In genomic region chr2:121444178-121444577, GRCm38 (mm10) we compare ENCODE assay signal across 11 mouse cellular contexts. TPM values are rescaled to one million over a fixed set of nuclear protein-coding genes. Genes with fewer than 3 reads are reported as not detected.
A peak's percentile ranks its signal among the peaks of the same experiment; 100 is the strongest.
DNase-seq lines count a peak whose midpoint lies in the region; ATAC-seq and TF ChIP-seq lines count a peak whose summit lies in the region.
"Had no signal": no experiment of that assay in that cellular context is flagged by ENCODE, and none has a peak within 500 bp of the region (broad histone marks: within the 10 kb centered on the region; RNA-seq: fewer than 3 reads in every experiment).

Gene Ell3 (minus strand): TSS chr2:121444278.

- no peak within 1 kb of the TSS for H3K9ac ChIP-seq in heart, embryonic 14.5 days (ENCODE audit: low read length)
- H3K9ac ChIP-seq in midbrain, embryonic 13.5 days (replicated peaks), result no peak within 1 kb of the TSS
- H3K9ac ChIP-seq in midbrain, embryonic 11.5 days (ENCODE audit: low read length), result no peak within 1 kb of the TSS
- H3K9ac ChIP-seq in intestine, postnatal 0 days (ENCODE audit: low read depth, low read length), result peak within 1 kb of the TSS; percentile 51; the same call in 1 of the 2 replicates
- H3K9ac ChIP-seq in stomach, embryonic 15.5 days, result no peak within 1 kb of the TSS

- H3K4me2 ChIP-seq in heart, embryonic 14.5 days (ENCODE audit: low read length), result peak within 1 kb of the TSS; percentile 97
- H3K4me2 ChIP-seq in midbrain, embryonic 13.5 days (replicated peaks), result peak within 1 kb of the TSS; percentile 57
- H3K4me2 ChIP-seq in midbrain, embryonic 11.5 days, result no peak within 1 kb of the TSS
- peak within 1 kb of the TSS; percentile 91 for H3K4me2 ChIP-seq in intestine, postnatal 0 days (replicated peaks; ENCODE audit: low read depth)
- peak within 1 kb of the TSS; percentile 87 for H3K4me2 ChIP-seq in stomach, embryonic 15.5 days

- no peak for TF ChIP-seq CTCF in intestine, postnatal 0 days (IDR thresholded peaks at IDR 0.05; ENCODE audit: low read depth)

- H3K27ac ChIP-seq in heart, embryonic 14.5 days (replicated peaks in 1 of 2; ENCODE audit: control insufficient read depth in 1 of 2, insufficient read depth in 1 of 2, low read depth in 2 of 2, low read length in 2 of 2), result no peak within 1 kb of the TSS
- H3K27ac ChIP-seq in midbrain, embryonic 13.5 days, result no peak within 1 kb of the TSS
- no peak within 1 kb of the TSS for H3K27ac ChIP-seq in midbrain, embryonic 11.5 days (ENCODE audit: low read depth, low read length)
- no peak within 1 kb of the TSS for H3K27ac ChIP-seq in intestine, postnatal 0 days (ENCODE audit: low read depth, low read length)
- no peak within 1 kb of the TSS for H3K27ac ChIP-seq in stomach, embryonic 15.5 days

- H3K4me3 ChIP-seq in heart, embryonic 14.5 days (ENCODE audit: control insufficient read depth in 1 of 2, insufficient read depth in 1 of 2, low read depth in 1 of 2, low read length in 2 of 2), result no peak within 1 kb of the TSS
- H3K4me3 ChIP-seq in midbrain, embryonic 13.5 days (replicated peaks), result no peak within 1 kb of the TSS
- H3K4me3 ChIP-seq in midbrain, embryonic 11.5 days (ENCODE audit: low read depth, low read length), result no peak within 1 kb of the TSS
- peak within 1 kb of the TSS; percentile 41 for H3K4me3 ChIP-seq in intestine, postnatal 0 days (ENCODE audit: low read depth, low read length)
- H3K4me3 ChIP-seq in stomach, embryonic 15.5 days (replicated peaks), result peak within 1 kb of the TSS; percentile 45; the same call in 1 of the 2 replicates

- H3K27me3 ChIP-seq in heart, embryonic 14.5 days (ENCODE audit: control insufficient read depth, insufficient read depth, low read length), result no peaks in the 10 kb centered on the region
- H3K27me3 ChIP-seq in midbrain, embryonic 13.5 days, result peaks cover 35% of the 10 kb centered on the region
- peaks cover 22% of the 10 kb centered on the region for H3K27me3 ChIP-seq in midbrain, embryonic 11.5 days (ENCODE audit: control insufficient read depth, insufficient read depth, low read length)
- H3K27me3 ChIP-seq in intestine, postnatal 0 days (replicated peaks; ENCODE audit: control insufficient read depth, insufficient read depth, low read length), result no peaks in the 10 kb centered on the region
- no peaks in the 10 kb centered on the region for H3K27me3 ChIP-seq in stomach, embryonic 15.5 days (replicated peaks)

- H3K9me3 ChIP-seq in heart, embryonic 14.5 days (ENCODE audit: control insufficient read depth, low read length), result no peaks in the 10 kb centered on the region
- H3K9me3 ChIP-seq in midbrain, embryonic 13.5 days, result no peaks in the 10 kb centered on the region
- no peaks in the 10 kb centered on the region for H3K9me3 ChIP-seq in midbrain, embryonic 11.5 days (ENCODE audit: control insufficient read depth, low read length)
- H3K9me3 ChIP-seq in intestine, postnatal 0 days (ENCODE audit: control insufficient read depth), result no peaks in the 10 kb centered on the region
- H3K9me3 ChIP-seq in stomach, embryonic 15.5 days, result no peaks in the 10 kb centered on the region

- DNase-seq in heart, adult 9 months (ENCODE audit: low spot score in 2 of 2), result no peak
- DNase-seq in midbrain, embryonic 11.5 days (ENCODE audit: low spot score, missing footprints), result no peak
- no peak for DNase-seq in frontal cortex, postnatal 14 days (ENCODE audit: low spot score in 2 of 2)
- DNase-seq in layer of hippocampus, adult 18-20 months (ENCODE audit: low spot score in 2 of 2), result no peak
- DNase-seq: adrenal gland, adult 8-10 months; cerebellum, postnatal 25 days; gastrocnemius, postnatal 14 days had no signal

- no peak for ATAC-seq in heart, embryonic 14.5 days (ENCODE audit: insufficient number of reproducible peaks, insufficient read depth, low FRiP score, low read depth)
- no peak for ATAC-seq in midbrain, embryonic 13.5 days
- ATAC-seq in midbrain, embryonic 11.5 days (ENCODE audit: low FRiP score), result no peak
- no peak for ATAC-seq in intestine, postnatal 0 days
- ATAC-seq in stomach, embryonic 15.5 days (ENCODE audit: insufficient read depth, low FRiP score, low read depth), result no peak

- H3K4me1 ChIP-seq in heart, embryonic 14.5 days (ENCODE audit: control insufficient read depth in 2 of 2, insufficient read depth in 2 of 2, low read length in 2 of 2), result peaks cover 12 to 22% of the 10 kb centered on the region in 2 experiments; a peak in 3 of 4 replicates
- H3K4me1 ChIP-seq in midbrain, embryonic 13.5 days (replicated peaks), result peaks cover 22% of the 10 kb centered on the region
- peaks cover 11% of the 10 kb centered on the region for H3K4me1 ChIP-seq in midbrain, embryonic 11.5 days (ENCODE audit: control insufficient read depth, insufficient read depth, low read length)
- H3K4me1 ChIP-seq in intestine, postnatal 0 days (replicated peaks; ENCODE audit: control insufficient read depth, insufficient read depth, low read length), result no peaks in the 10 kb centered on the region
- H3K4me1 ChIP-seq in stomach, embryonic 15.5 days, result peaks cover 12% of the 10 kb centered on the region

- H3K36me3 ChIP-seq in heart, embryonic 14.5 days (ENCODE audit: control insufficient read depth, insufficient read depth, low read length), result peaks cover 8% of the 10 kb centered on the region
- peaks cover 9% of the 10 kb centered on the region for H3K36me3 ChIP-seq in midbrain, embryonic 13.5 days
- no peaks in the 10 kb centered on the region for H3K36me3 ChIP-seq in midbrain, embryonic 11.5 days (ENCODE audit: control insufficient read depth, insufficient read depth, low read length)
- 0 out of 2 replicates have a peak, but pooled peaks cover 3% of the 10 kb centered on the region for H3K36me3 ChIP-seq in intestine, postnatal 0 days (ENCODE audit: control insufficient read depth, insufficient read depth)
- peaks cover 4% of the 10 kb centered on the region; the same call in 1 of the 2 replicates for H3K36me3 ChIP-seq in stomach, embryonic 15.5 days

- 84% methylated on average over 1 of the region's 1 CpGs for WGBS in heart, embryonic 14.5 days
- WGBS in midbrain, embryonic 13.5 days, result 83% methylated on average over 1 of the region's 1 CpGs
- 78% methylated on average over 1 of the region's 1 CpGs for WGBS in midbrain, embryonic 11.5 days
- WGBS in intestine, postnatal 0 days, result 93% methylated on average over 1 of the region's 1 CpGs
- 83% methylated on average over 1 of the region's 1 CpGs for WGBS in stomach, embryonic 15.5 days

RNA-seq across cellular contexts. Expression of gene Ell3, which starts in this region (rescaled TPM):
- polyA plus RNA-seq in heart, embryonic 14.5 days (2014; fragmentation: Nextera tagmentation; extraction: Ambion mirVana), result 0.77 and 1.3 TPM in 2 replicates
- 2.2 and 2.4 TPM in 2 replicates for polyA plus RNA-seq in midbrain, embryonic 13.5 days (2015; fragmentation: Nextera tagmentation; extraction: Ambion mirVana)
- 2.2 and 2.5 TPM in 2 replicates for polyA plus RNA-seq in midbrain, embryonic 11.5 days (2014; fragmentation: Nextera tagmentation; extraction: Ambion mirVana)
- 1.9 and 2.6 TPM in 2 replicates for polyA plus RNA-seq in intestine, postnatal 0 days (2015; fragmentation: Nextera tagmentation; extraction: Ambion mirVana)
- 10.1 and 10.9 TPM in 2 replicates for polyA plus RNA-seq in stomach, embryonic 15.5 days (2015; fragmentation: Nextera tagmentation; extraction: Ambion mirVana)
- not detected for total RNA-seq in layer of hippocampus, adult 18-20 months (2021)
- total RNA-seq: gastrocnemius, postnatal 14 days had no signal

Comparison
In these comparisons a context has a peak if more than half of its experiments do, and no peak if none do; other contexts are left out.
1. H3K4me3 ChIP-seq: peak in intestine, postnatal 0 days (single experiment) and stomach, embryonic 15.5 days (single experiment); none in heart, embryonic 14.5 days (0 of 2), midbrain, embryonic 13.5 days (single experiment) and midbrain, embryonic 11.5 days (single experiment).